Mouse (Mus musculus) kidney, embryonic 16.5 days (tissue): ENCODE measurements at regions not wholly inside any gene's neighbourhood (a gene's known extent, or its start where the extent isn't known, plus 50 kb on each side); places are given as distances from the start of the nearest gene placed in this dataset.

Source experiments
- ATAC-seq: fragments of 200-750 bp; cut with Nextera tagmentation; 2 replicates; pipeline ENCODE4 v1.8.0; 2017; ENCODE audit warnings: moderate TSS enrichment; ENCODE audit not compliant: low FRiP score, low TSS enrichment
- H3K27ac ChIP-seq: fragments of 300-500 bp; sonication (generic); 2 replicates; pipeline ENCODE4 v1.5.1; 2014; ENCODE audit warnings: low read length
- H3K27me3 ChIP-seq: fragments of 300-500 bp; sonication (generic); 2 replicates; pipeline ENCODE4 v1.6.1; 2014; ENCODE audit warnings: low read length, control low read depth, mixed read lengths; ENCODE audit not compliant: insufficient read depth
- H3K36me3 ChIP-seq: fragments of 300-500 bp; sonication (generic); 2 replicates; pipeline ENCODE4 v1.6.1; 2014; ENCODE audit warnings: low read length, control low read depth, mixed read lengths; ENCODE audit not compliant: insufficient read depth
- H3K4me1 ChIP-seq: fragments of 300-500 bp; sonication (generic); 2 replicates; pipeline ENCODE4 v1.6.1; 2014; ENCODE audit warnings: low read length, control low read depth, mixed read lengths; ENCODE audit not compliant: insufficient read depth
- H3K4me2 ChIP-seq: fragments of 300-500 bp; sonication (generic); replicated peaks from 2 replicates; pipeline ENCODE4 v1.6.1; 2014; ENCODE audit warnings: low read depth, low read length
- H3K4me3 ChIP-seq: fragments of 300-500 bp; sonication (generic); 2 replicates; pipeline ENCODE4 v1.5.1; 2014; ENCODE audit warnings: mild to moderate bottlenecking, low read length
- H3K9ac ChIP-seq: fragments of 300-500 bp; sonication (generic); replicated peaks from 2 replicates; pipeline ENCODE4 v1.6.1; 2014; ENCODE audit warnings: low read length
- H3K9me3 ChIP-seq: fragments of 300-500 bp; sonication (generic); 2 replicates; pipeline ENCODE4 v1.6.1; 2016; ENCODE audit warnings: low read length, control low read depth
- whole genome bisulfite sequencing: fragments of 180-500 bp; shearing (Covaris S2); extraction: QIAGEN DNeasy Blood & Tissue Kit; methylation state at CpG from one replicate; pipeline ENCODE4 v1.1.7; 2014; 5-methylcytosine and 5-hydroxymethylcytosine counted together

- ATAC-seq: no peak
- Histone ChIP-seq H3K4me3 (no peak overlapping the region), H3K9ac (no peak overlapping the region), H3K27ac (no peak overlapping the region), H3K4me2 (no peak overlapping the region), H3K36me3 (no peaks in the 10 kb centered on the region), H3K9me3 (no peaks in the 10 kb centered on the region), H3K27me3 (no peaks in the 10 kb centered on the region), H3K4me1 (no peaks in the 10 kb centered on the region)
- WGBS: 28% methylated on average over 1 of the region's 1 CpGs
Measured at GRCm38 (mm10) chr3:20714671-20715070, 347.7 kb upstream of the Agtr1b start.

GRCm38 (mm10) chr3:20709661-20710060 is 342.7 kb upstream of the Agtr1b start:
- ATAC-seq: no peak
- Histone ChIP-seq H3K9me3 (no peaks in the 10 kb centered on the region), H3K4me2 (no peak overlapping the region), H3K4me3 (no peak overlapping the region), H3K27me3 (no peaks in the 10 kb centered on the region), H3K36me3 (no peaks in the 10 kb centered on the region), H3K27ac (no peak overlapping the region), H3K9ac (no peak overlapping the region), H3K4me1 (no peaks in the 10 kb centered on the region)
- 20% methylated on average over 2 of the region's 2 CpGs for WGBS

GRCm38 (mm10) chr3:20695322-20695859 is 328.4 kb upstream of the Agtr1b start:
- Histone ChIP-seq H3K9ac (no peak overlapping the region), H3K4me3 (no peak overlapping the region), H3K4me2 (no peak overlapping the region), H3K36me3 (no peaks in the 10 kb centered on the region), H3K27ac (no peak overlapping the region), H3K4me1 (no peaks in the 10 kb centered on the region), H3K9me3 (peaks cover 4% of the 10 kb centered on the region; the same call in 1 of the 2 replicates), H3K27me3 (no peaks in the 10 kb centered on the region)
- ATAC-seq: no peak
- 85% methylated on average over 2 of the region's 2 CpGs for WGBS

- H3K4me2 ChIP-seq: no peak overlapping the region
- no peak for ATAC-seq
- no peak overlapping the region for H3K4me3 ChIP-seq
- H3K27ac ChIP-seq: no peak overlapping the region
- no peaks in the 10 kb centered on the region for H3K4me1 ChIP-seq
- no peaks in the 10 kb centered on the region for H3K9me3 ChIP-seq
- no peaks in the 10 kb centered on the region for H3K27me3 ChIP-seq
- no peak overlapping the region for H3K9ac ChIP-seq
- no peaks in the 10 kb centered on the region for H3K36me3 ChIP-seq
- WGBS: 61% methylated on average over 6 of the region's 6 CpGs
Measured at GRCm38 (mm10) chr3:20680944-20681494, 314.0 kb upstream of the Agtr1b start.

GRCm38 (mm10) chr3:20661883-20662282 is 294.9 kb upstream of the Agtr1b start:
- WGBS: 22% methylated on average over 1 of the region's 1 CpGs

GRCm38 (mm10) chr3:20655345-20655744 is 288.4 kb upstream of the Agtr1b start:
- no peak for ATAC-seq
- Histone ChIP-seq H3K4me2 (no peak overlapping the region), H3K27ac (no peak overlapping the region)

More at GRCm38 (mm10) chr3:20661883-20662282, 294.9 kb upstream of the Agtr1b start:
- no peaks in the 10 kb centered on the region for H3K27me3 ChIP-seq
- no peak overlapping the region for H3K27ac ChIP-seq
- no peaks in the 10 kb centered on the region for H3K4me1 ChIP-seq
- no peak overlapping the region for H3K9ac ChIP-seq
- no peaks in the 10 kb centered on the region for H3K9me3 ChIP-seq
- H3K36me3 ChIP-seq: no peaks in the 10 kb centered on the region
- no peak for ATAC-seq
- H3K4me3 ChIP-seq: no peak overlapping the region
- no peak overlapping the region for H3K4me2 ChIP-seq

More at GRCm38 (mm10) chr3:20655345-20655744, 288.4 kb upstream of the Agtr1b start:
- Histone ChIP-seq H3K36me3 (no peaks in the 10 kb centered on the region), H3K4me3 (no peak overlapping the region), H3K4me1 (no peaks in the 10 kb centered on the region), H3K9me3 (no peaks in the 10 kb centered on the region), H3K27me3 (no peaks in the 10 kb centered on the region), H3K9ac (no peak overlapping the region)
- 13% methylated on average over 1 of the region's 1 CpGs for WGBS
